In the genomic region with DNA sequence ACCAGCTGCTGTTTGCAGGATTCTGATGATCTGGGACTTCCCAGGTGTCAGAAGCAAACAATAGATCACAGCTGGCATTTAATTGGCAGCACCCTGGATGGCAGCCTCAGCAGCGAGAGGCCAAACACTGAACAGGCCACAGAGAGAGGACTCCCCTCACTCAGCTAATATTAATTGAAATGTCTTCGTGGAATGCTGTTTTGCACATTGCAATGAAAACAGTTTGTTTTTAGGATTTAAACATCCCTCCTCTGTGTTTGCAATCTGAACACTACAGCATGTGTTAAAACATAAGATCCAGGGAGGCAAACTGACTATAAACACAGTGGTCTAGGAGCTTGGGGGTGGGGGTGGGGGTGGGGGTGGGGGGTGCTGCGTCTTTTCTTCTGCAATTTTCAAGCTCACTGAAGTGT, we compare ENCODE assay signal across 14 mouse cellular contexts.
DNase-seq lines count a peak whose midpoint lies in the region; ATAC-seq and TF ChIP-seq lines count a peak whose summit lies in the region.
"Had no signal": no experiment of that assay in that cellular context is flagged by ENCODE, and none has a peak within 500 bp of the region (broad histone marks: within the 10 kb centered on the region; RNA-seq: fewer than 3 reads in every experiment).

No protein-coding gene starts in this region.

- no peak overlapping the region for H3K9ac ChIP-seq in lung, embryonic 14.5 days
- no peak overlapping the region for H3K9ac ChIP-seq in forebrain, postnatal 0 days
- H3K9ac ChIP-seq in midbrain, embryonic 12.5 days (replicated peaks): no peak overlapping the region
- H3K9ac ChIP-seq: heart, embryonic 13.5 days; limb, embryonic 12.5 days had no signal

- no peaks in the 10 kb centered on the region for H3K9me3 ChIP-seq in lung, embryonic 14.5 days (ENCODE audit: low read depth, low read length)
- no peaks in the 10 kb centered on the region for H3K9me3 ChIP-seq in forebrain, postnatal 0 days (ENCODE audit: low read length)
- H3K9me3 ChIP-seq in midbrain, embryonic 12.5 days: no peaks in the 10 kb centered on the region
- H3K9me3 ChIP-seq: heart, embryonic 13.5 days; limb, embryonic 12.5 days had no signal

- DNase-seq in lung, embryonic 14.5 days: peak; percentile 54
- no peak for DNase-seq in lung, postnatal 36 days
- DNase-seq in forebrain, postnatal 0 days: no peak
- DNase-seq in retina, postnatal 1 day: peak; percentile 35
- no peak for DNase-seq in frontal cortex, postnatal 10 days (ENCODE audit: low spot score in 2 of 2)
- DNase-seq: kidney, postnatal 10 days; layer of hippocampus, adult 9-11 months; right cerebral cortex, postnatal 25 days; thymus, postnatal 4 days had no signal

- WGBS in lung, embryonic 14.5 days: 13% methylated on average over 3 of the region's 3 CpGs
- WGBS in forebrain, postnatal 0 days: 12% methylated on average over 3 of the region's 3 CpGs
- WGBS in midbrain, embryonic 12.5 days: 6% methylated on average over 3 of the region's 3 CpGs

- H3K27me3 ChIP-seq in lung, embryonic 14.5 days (ENCODE audit: insufficient read depth, low read length): no peaks in the 10 kb centered on the region
- no peaks in the 10 kb centered on the region for H3K27me3 ChIP-seq in forebrain, postnatal 0 days (ENCODE audit: insufficient read depth, low read length)
- H3K27me3 ChIP-seq in midbrain, embryonic 12.5 days: peaks cover 6% of the 10 kb centered on the region; the same call in 1 of the 2 replicates
- H3K27me3 ChIP-seq: heart, embryonic 13.5 days had no signal

- H3K4me1 ChIP-seq in lung, embryonic 14.5 days (ENCODE audit: insufficient read depth): peaks cover under 1% of the 10 kb centered on the region; the same call in 1 of the 2 replicates
- H3K4me1 ChIP-seq in forebrain, postnatal 0 days (ENCODE audit: insufficient read depth): 0 out of 2 replicates have a peak, but pooled peaks cover 5% of the 10 kb centered on the region
- H3K4me1 ChIP-seq in midbrain, embryonic 12.5 days: peaks cover 21% of the 10 kb centered on the region

- H3K36me3 ChIP-seq in lung, embryonic 14.5 days (ENCODE audit: insufficient read depth): no peaks in the 10 kb centered on the region
- no peaks in the 10 kb centered on the region for H3K36me3 ChIP-seq in forebrain, postnatal 0 days (ENCODE audit: insufficient read depth)
- H3K36me3 ChIP-seq in midbrain, embryonic 12.5 days: no peaks in the 10 kb centered on the region
- H3K36me3 ChIP-seq: heart, embryonic 13.5 days; limb, embryonic 12.5 days had no signal

- peak; percentile 60; the same call in 1 of the 2 replicates for ATAC-seq in lung, embryonic 14.5 days (ENCODE audit: insufficient read depth)
- no peak for ATAC-seq in forebrain, postnatal 0 days
- peak; percentile 48 for ATAC-seq in midbrain, embryonic 12.5 days (ENCODE audit: low FRiP score, low read depth)
- no peak for ATAC-seq in erythroid progenitor cell, adult 5-6 weeks (replicated peaks; ENCODE audit: low FRiP score, poor library complexity, severe bottlenecking)
- ATAC-seq: CD4-positive, CD25-positive, alpha-beta regulatory T cell, adult 4 months had no signal

- no peak for TF ChIP-seq CTCF in lung, embryonic 14.5 days (IDR thresholded peaks at IDR 0.05; ENCODE audit: low read depth)
- TF ChIP-seq CTCF in forebrain, postnatal 0 days (IDR thresholded peaks at IDR 0.05; ENCODE audit: low read depth): no peak

- H3K4me3 ChIP-seq in lung, embryonic 14.5 days (ENCODE audit: low read depth, low read length): no peak overlapping the region
- H3K4me3 ChIP-seq in forebrain, postnatal 0 days (ENCODE audit: low read depth, low read length): no peak overlapping the region
- H3K4me3 ChIP-seq in midbrain, embryonic 12.5 days: no peak overlapping the region
- H3K4me3 ChIP-seq: heart, embryonic 13.5 days; limb, embryonic 12.5 days had no signal

- no peak overlapping the region for H3K4me2 ChIP-seq in lung, embryonic 14.5 days
- H3K4me2 ChIP-seq in forebrain, postnatal 0 days (ENCODE audit: low read depth): peak overlapping the region; percentile 23; the same call in 1 of the 2 replicates
- peak overlapping the region; percentile 30 for H3K4me2 ChIP-seq in midbrain, embryonic 12.5 days (replicated peaks)
- H3K4me2 ChIP-seq: heart, embryonic 13.5 days; limb, embryonic 12.5 days had no signal

- no peak overlapping the region for H3K27ac ChIP-seq in lung, embryonic 14.5 days (ENCODE audit: low read depth)
- H3K27ac ChIP-seq in forebrain, postnatal 0 days (ENCODE audit: low read depth, low read length): no peak overlapping the region
- H3K27ac ChIP-seq in midbrain, embryonic 12.5 days (replicated peaks): 0 out of 2 replicates have a peak overlapping the region, but pooled peaks have one; percentile 2
- H3K27ac ChIP-seq: heart, embryonic 13.5 days; limb, embryonic 12.5 days had no signal

Comparison
In these comparisons a context has a peak if more than half of its experiments do, and no peak if none do; other contexts are left out.
1. DNase-seq: peak in lung, embryonic 14.5 days (single experiment) and retina, postnatal 1 day (single experiment); none in lung, postnatal 36 days (single experiment), forebrain, postnatal 0 days (single experiment) and frontal cortex, postnatal 10 days (0 of 2).
2. ATAC-seq: peak in lung, embryonic 14.5 days (single experiment) and midbrain, embryonic 12.5 days (single experiment); none in forebrain, postnatal 0 days (single experiment) and erythroid progenitor cell, adult 5-6 weeks (single experiment).